Mouse (Mus musculus): ENCODE results near the gene Pprc1.

GRCm38 (mm10) chr19:46043380-46043779, 1.3 kb upstream of the Pprc1 start:
- TF ChIP-seq CTCF (conservative IDR thresholded peaks at IDR 0.05; ENCODE audit: low read length) (no peak), POU5F1 (IDR thresholded peaks at IDR 0.05; ENCODE audit: borderline replicate concordance, low read length) (no peak), NANOG (IDR thresholded peaks at IDR 0.05; ENCODE audit: borderline replicate concordance, low read length) (no peak)

All from E14TG2a.4 (cell line).